Mouse (Mus musculus) heart, embryonic 12.5 days (tissue): ENCODE measurements around the gene Hmces. TPM values are rescaled to one million over a fixed set of nuclear protein-coding genes. Genes with fewer than 3 reads are reported as not detected.

Source experiments
- ATAC-seq: fragments of 200-750 bp; cut with Nextera tagmentation; 2 replicates; pipeline ENCODE4 v1.8.0; 2017; ENCODE audit warnings: moderate TSS enrichment, moderate library complexity; ENCODE audit not compliant: insufficient number of reproducible peaks, low FRiP score
- H3K27ac ChIP-seq: fragments of 300-500 bp; sonication (generic); 2 replicates; pipeline ENCODE4 v1.5.1; 2016; ENCODE audit warnings: mild to moderate bottlenecking, moderate library complexity; ENCODE audit not compliant: poor library complexity, severe bottlenecking
- H3K27me3 ChIP-seq: fragments of 300-500 bp; sonication (generic); replicated peaks from 2 replicates; pipeline ENCODE4 v1.6.1; 2016; ENCODE audit warnings: mild to moderate bottlenecking, moderate library complexity
- H3K36me3 ChIP-seq: fragments of 300-500 bp; sonication (generic); 2 replicates; pipeline ENCODE4 v1.6.1; 2016; ENCODE audit warnings: mild to moderate bottlenecking, moderate library complexity
- H3K4me1 ChIP-seq: fragments of 300-500 bp; sonication (generic); replicated peaks from 2 replicates; pipeline ENCODE4 v1.6.1; 2016; ENCODE audit warnings: mild to moderate bottlenecking
- H3K4me2 ChIP-seq: fragments of 300-500 bp; sonication (generic); 2 replicates; pipeline ENCODE4 v1.6.1; 2016; ENCODE audit warnings: mild to moderate bottlenecking, moderate library complexity
- H3K4me3 ChIP-seq: fragments of 300-500 bp; sonication (generic); 2 replicates; pipeline ENCODE4 v1.5.1; 2016; ENCODE audit warnings: mild to moderate bottlenecking
- H3K9ac ChIP-seq: fragments of 300-500 bp; sonication (generic); 2 replicates; pipeline ENCODE4 v1.6.1; 2016; ENCODE audit warnings: mild to moderate bottlenecking, moderate library complexity
- H3K9me3 ChIP-seq: fragments of 300-500 bp; sonication (generic); replicated peaks from 2 replicates; pipeline ENCODE4 v1.6.1; 2016; ENCODE audit warnings: mild to moderate bottlenecking, moderate library complexity
- WGBS: fragments of 180-500 bp; shearing (Covaris S2); methylation state at CpG from one replicate; pipeline ENCODE4 v1.1.7; 2016; 5-methylcytosine and 5-hydroxymethylcytosine counted together
- polyA plus RNA-seq: library from polyadenylated mRNA; unstranded; fragments of >200 nt; fragmentation: Nextera tagmentation; extraction: Ambion mirVana; gene quantifications from 2 replicates; pipeline ENCODE4 v1.2.1, GENCODE M21; 2016

Gene Hmces
- polyA plus RNA-seq = 25.4 and 27.8 TPM in 2 replicates

DNA sequence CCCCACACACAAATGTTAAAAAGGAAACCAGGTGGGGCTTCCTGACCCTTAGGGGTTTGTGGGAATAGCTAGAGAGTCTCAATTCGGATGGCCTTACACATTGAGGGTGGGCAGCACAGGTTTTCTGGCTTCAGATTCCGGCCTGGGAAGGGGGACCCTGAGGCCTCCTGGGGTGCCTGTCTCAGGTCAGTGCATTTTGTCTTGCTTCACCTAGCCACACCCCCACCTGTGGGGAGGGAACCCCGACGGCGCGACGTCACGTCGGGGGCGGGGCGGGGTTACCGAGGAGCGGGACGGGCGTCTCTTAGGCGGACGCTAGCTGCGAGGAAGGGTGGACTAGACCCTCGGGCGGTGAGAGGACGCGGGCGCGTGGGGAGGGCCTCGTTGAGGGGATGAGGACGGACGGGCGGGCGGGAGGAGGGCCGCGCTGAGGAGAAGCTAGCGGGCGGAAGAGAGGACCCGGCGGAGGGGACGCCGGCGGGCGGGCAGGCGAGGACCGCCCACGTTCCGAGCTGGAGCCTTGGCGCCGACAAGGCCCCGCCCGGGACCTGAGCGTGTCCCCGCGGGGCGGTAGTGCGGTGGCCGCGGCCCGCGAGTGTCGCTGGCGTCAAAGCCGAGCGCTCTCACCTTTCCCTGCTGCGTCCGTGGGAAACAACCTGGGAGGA lies at the start of gene Hmces:
Hmces (plus strand) TSS at position 275 of the 665 bp plus-strand sequence.
- H3K4me2 ChIP-seq = peak within 1 kb of the TSS; percentile 94
- H3K4me1 ChIP-seq = peaks cover 18% of the 10 kb centered on the region
- peaks cover 69% of the 10 kb centered on the region for H3K36me3 ChIP-seq
- peak within 1 kb of the TSS; percentile 82 for H3K27ac ChIP-seq
- no peaks in the 10 kb centered on the region for H3K9me3 ChIP-seq
- no peaks in the 10 kb centered on the region for H3K27me3 ChIP-seq
- peak; percentile 93 for ATAC-seq
- H3K4me3 ChIP-seq = peak within 1 kb of the TSS; percentile 72
- H3K9ac ChIP-seq = peak within 1 kb of the TSS; percentile 83
- WGBS = under 1% methylated on average over 57 of the region's 62 CpGs

DNA sequence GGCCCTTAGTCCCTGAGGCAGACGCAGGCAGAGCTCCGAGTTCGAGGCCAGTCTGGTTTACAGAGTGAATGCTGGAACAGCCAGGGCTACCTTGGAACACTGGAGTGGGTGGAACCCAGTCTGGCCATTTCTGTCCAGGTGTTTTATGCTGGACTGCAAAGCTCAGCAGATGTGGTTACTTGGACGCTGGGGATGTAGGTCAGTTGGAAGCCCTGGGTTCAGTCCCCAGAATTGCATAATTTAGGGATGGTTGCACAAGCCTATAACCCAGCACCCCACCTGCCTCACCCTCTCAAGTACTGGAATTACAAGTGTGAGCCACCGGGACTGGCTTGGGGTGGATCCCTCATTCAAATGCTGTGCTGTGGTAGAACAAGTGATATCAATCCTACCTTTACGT lies 47.5 kb upstream of the Hmces start:
- no peak overlapping the region for H3K4me3 ChIP-seq
- no peak overlapping the region for H3K9ac ChIP-seq
- ATAC-seq = no peak
- no peak overlapping the region for H3K4me2 ChIP-seq
- WGBS = 79% methylated on average over 6 of the region's 6 CpGs
- H3K36me3 ChIP-seq = no peaks in the 10 kb centered on the region
- no peak overlapping the region for H3K27ac ChIP-seq
- H3K27me3 ChIP-seq = no peaks in the 10 kb centered on the region
- no peaks in the 10 kb centered on the region for H3K9me3 ChIP-seq
- H3K4me1 ChIP-seq = peaks cover 6% of the 10 kb centered on the region; the same call in 1 of the 2 replicates

DNA sequence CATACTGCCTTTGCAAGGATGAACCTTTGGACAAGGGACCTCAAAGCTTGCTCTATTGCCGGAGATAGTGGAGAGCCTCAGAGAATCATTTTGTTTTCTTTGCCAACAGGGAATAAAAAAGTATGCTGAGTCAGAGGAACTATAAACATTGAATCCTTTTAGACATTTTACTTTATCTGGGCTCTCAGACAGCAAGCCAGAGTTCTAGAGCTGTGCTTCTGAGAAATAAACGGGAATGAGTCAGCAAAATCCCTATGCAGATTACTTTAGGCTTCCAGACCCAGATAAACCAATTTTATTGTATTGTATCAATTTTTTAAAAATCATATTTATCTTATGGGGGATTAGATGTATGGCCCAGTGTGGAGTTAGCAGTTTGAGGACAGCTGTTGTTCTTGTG lies 46.5 kb upstream of the Hmces start:
- Histone ChIP-seq H3K9me3 (no peaks in the 10 kb centered on the region), H3K4me1 (peaks cover 6% of the 10 kb centered on the region; the same call in 1 of the 2 replicates), H3K4me3 (no peak overlapping the region), H3K4me2 (no peak overlapping the region), H3K27ac (no peak overlapping the region), H3K36me3 (no peaks in the 10 kb centered on the region), H3K9ac (no peak overlapping the region), H3K27me3 (no peaks in the 10 kb centered on the region)
- 59% methylated on average over 2 of the region's 2 CpGs for WGBS
- ATAC-seq = no peak

DNA sequence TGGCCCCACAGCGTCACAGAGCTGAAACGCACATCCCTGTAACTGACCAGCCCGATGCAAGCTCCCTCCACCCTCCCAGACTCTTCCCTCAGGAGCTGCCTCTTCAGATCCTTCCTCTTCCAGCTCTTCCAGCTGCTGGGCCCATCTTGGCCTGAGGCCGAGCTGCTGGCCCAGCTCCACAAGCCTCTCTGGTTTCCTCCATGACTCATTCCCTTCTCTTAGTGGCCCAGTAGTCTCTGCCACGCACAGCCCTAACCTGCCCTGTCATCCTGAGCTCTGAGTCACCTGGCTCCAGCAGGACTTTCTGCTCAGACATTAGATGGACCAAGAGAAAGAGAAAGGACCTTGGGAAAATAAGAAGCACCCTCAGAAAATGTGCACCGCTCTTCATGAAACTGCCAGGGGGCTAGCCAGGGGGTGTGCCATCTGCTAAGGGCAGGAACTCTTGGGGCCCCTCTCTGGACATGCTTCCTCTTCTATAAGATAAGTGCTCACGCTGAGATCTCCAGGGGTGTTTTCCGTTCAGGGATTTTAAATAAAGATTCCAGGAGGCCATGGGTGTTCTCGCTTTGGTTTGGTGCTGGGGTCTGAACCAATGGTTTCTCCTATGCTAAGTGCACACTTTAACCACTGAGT lies 44.7 kb upstream of the Hmces start:
- H3K27me3 ChIP-seq = no peaks in the 10 kb centered on the region
- no peaks in the 10 kb centered on the region for H3K9me3 ChIP-seq
- peak; percentile 80 for ATAC-seq
- H3K27ac ChIP-seq = peak overlapping the region; percentile 20; the same call in 1 of the 2 replicates
- H3K4me2 ChIP-seq = 0 out of 2 replicates have a peak overlapping the region, but pooled peaks have one; percentile 15
- 53% methylated on average over 9 of the region's 9 CpGs for WGBS
- H3K36me3 ChIP-seq = no peaks in the 10 kb centered on the region
- H3K4me1 ChIP-seq = peaks cover 6% of the 10 kb centered on the region
- H3K4me3 ChIP-seq = no peak overlapping the region
- no peak overlapping the region for H3K9ac ChIP-seq

DNA sequence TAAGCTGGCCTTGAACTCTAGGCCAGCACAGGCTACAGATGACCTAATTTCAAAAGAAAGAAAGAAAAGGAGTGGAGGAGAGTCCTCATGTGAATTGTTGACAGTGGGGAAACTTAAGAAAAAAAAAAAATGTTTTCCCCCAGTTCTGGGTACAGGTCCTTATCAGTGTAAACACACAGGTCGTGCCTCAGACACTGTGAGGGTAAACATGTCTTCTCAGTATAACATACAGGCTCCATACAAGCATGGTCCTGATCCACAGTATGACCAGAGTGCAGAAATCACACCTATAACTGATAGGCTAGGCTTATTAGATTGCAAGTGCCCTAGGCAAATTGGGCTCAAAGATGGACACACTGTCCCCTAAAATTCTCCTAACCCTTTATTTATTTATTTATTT lies 43.3 kb upstream of the Hmces start:
- peak; percentile 73; the same call in 1 of the 2 replicates for ATAC-seq
- Histone ChIP-seq H3K4me2 (no peak overlapping the region), H3K9me3 (no peaks in the 10 kb centered on the region), H3K27me3 (no peaks in the 10 kb centered on the region), H3K4me1 (peaks cover 6% of the 10 kb centered on the region), H3K9ac (no peak overlapping the region), H3K27ac (no peak overlapping the region), H3K4me3 (no peak overlapping the region), H3K36me3 (no peaks in the 10 kb centered on the region)
- 52% methylated on average over 1 of the region's 1 CpGs for WGBS

DNA sequence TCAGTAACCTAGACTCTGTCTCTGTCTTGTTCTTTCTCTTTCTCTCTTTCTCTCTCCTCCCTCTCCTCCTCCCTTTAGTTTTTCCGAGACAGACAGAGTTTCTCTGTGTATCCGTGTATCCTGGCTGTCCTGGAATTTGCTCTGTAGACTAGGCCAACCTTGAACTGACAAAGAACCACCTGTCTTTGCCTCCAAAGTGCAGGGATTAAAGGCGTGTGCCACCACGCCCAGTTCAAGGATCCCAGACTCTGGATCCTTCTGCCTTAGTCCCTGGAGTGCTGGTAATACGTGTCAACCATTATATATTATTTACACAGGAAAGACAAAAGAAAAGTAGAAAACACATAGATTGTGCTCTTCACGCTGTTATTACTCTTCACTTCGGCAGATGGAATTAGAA lies 42.5 kb upstream of the Hmces start:
- Histone ChIP-seq H3K9ac (no peak overlapping the region), H3K4me2 (no peak overlapping the region), H3K27me3 (no peaks in the 10 kb centered on the region), H3K27ac (no peak overlapping the region), H3K9me3 (no peaks in the 10 kb centered on the region), H3K36me3 (no peaks in the 10 kb centered on the region), H3K4me1 (peaks cover 8% of the 10 kb centered on the region), H3K4me3 (no peak overlapping the region)
- 85% methylated on average over 7 of the region's 7 CpGs for WGBS
- ATAC-seq = no peak

DNA sequence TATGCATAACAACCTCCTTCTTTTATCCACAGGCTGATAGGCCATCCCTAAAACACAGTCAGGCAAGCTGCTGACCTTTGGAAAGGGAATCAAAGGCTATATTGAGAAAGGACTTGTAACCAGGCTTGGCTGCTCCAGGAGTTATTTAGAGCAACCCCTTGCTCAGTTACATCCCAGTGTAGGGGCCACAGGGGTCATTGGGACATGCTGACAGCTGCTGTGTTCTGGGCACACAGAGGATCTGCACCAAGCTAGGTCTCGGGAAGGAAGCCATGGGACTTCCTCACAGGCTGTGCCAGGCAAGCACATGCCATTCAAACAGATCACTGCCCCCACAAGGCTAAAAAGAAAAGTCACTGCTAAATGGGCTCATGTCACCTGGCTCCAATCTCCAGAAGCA lies 40.6 kb upstream of the Hmces start:
- H3K27ac ChIP-seq = no peak overlapping the region
- no peak for ATAC-seq
- WGBS = 16% methylated on average over 1 of the region's 1 CpGs
- H3K27me3 ChIP-seq = no peaks in the 10 kb centered on the region
- no peak overlapping the region for H3K9ac ChIP-seq
- H3K4me1 ChIP-seq = peaks cover 10% of the 10 kb centered on the region
- H3K36me3 ChIP-seq = no peaks in the 10 kb centered on the region
- no peak overlapping the region for H3K4me3 ChIP-seq
- H3K9me3 ChIP-seq = no peaks in the 10 kb centered on the region
- H3K4me2 ChIP-seq = no peak overlapping the region

DNA sequence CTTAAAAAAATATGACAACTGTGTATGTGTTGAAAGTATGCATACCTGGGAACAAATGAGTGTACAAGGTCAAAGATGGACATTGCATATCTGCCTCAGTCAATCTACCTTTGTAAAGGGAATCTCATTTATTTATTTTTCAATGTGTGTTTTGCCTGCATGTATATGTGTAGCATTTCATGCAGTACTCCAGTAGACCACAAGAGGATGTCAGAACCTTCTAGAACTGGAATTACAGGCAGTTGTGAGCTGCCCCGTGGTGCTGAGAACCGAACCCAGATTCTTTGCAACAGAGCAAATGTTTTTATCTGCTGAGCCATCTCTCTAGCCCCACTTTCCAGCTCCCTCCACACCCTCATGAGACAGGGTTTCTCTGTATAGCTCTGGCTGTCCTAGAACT lies 39.8 kb upstream of the Hmces start:
- Histone ChIP-seq H3K36me3 (no peaks in the 10 kb centered on the region), H3K9ac (no peak overlapping the region), H3K27ac (no peak overlapping the region), H3K4me2 (no peak overlapping the region), H3K9me3 (no peaks in the 10 kb centered on the region), H3K27me3 (no peaks in the 10 kb centered on the region), H3K4me3 (no peak overlapping the region), H3K4me1 (peaks cover 7% of the 10 kb centered on the region)
- no peak for ATAC-seq
- 68% methylated on average over 2 of the region's 2 CpGs for WGBS

DNA sequence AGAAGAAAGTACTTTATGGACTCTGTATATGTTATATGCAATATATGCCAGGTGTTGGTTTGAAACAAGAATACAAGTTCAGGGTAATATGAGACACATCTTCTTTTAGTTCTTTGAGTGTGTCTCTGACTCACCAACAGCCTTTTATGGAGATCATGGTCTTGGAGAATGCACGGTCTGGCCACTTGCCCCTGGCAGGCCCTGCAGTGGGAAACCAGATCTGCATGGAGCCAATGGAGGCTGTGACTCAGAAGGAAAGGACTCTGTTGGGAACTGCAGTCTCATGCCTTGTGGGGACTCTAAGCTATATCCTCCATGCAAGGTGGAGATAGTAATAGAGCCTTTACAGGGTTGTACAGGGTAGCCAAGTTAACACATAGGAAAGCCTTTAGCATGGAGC lies 38.7 kb upstream of the Hmces start:
- H3K27ac ChIP-seq = no peak overlapping the region
- 65% methylated on average over 1 of the region's 1 CpGs for WGBS
- H3K27me3 ChIP-seq = 0 out of 2 replicates have a peak, but pooled peaks cover 6% of the 10 kb centered on the region
- H3K4me1 ChIP-seq = peaks cover 3% of the 10 kb centered on the region; the same call in 1 of the 2 replicates
- no peaks in the 10 kb centered on the region for H3K36me3 ChIP-seq
- no peak for ATAC-seq
- no peak overlapping the region for H3K4me3 ChIP-seq
- no peaks in the 10 kb centered on the region for H3K9me3 ChIP-seq
- no peak overlapping the region for H3K4me2 ChIP-seq
- H3K9ac ChIP-seq = no peak overlapping the region

DNA sequence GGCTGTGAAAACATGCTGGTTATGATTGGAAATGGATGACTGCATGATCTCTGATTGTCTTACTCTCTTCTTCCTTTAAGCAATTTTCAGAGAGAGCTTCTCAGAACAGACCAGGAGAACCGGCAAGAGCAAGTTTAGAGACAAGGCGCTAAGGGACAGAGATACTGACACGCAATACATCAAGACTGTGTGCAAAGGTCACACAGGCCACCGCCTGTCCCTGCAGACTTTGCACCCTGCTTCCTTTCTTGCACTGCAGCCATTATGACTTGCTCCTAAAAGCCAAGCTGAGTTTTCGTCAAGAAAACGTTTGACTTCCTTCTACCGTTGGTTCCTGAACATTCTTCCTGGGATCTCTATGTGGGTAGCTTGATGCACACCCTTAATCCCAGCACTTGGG lies 38.2 kb upstream of the Hmces start:
- no peak overlapping the region for H3K4me3 ChIP-seq
- no peaks in the 10 kb centered on the region for H3K36me3 ChIP-seq
- no peak for ATAC-seq
- H3K9me3 ChIP-seq = no peaks in the 10 kb centered on the region
- no peak overlapping the region for H3K4me2 ChIP-seq
- peaks cover 3% of the 10 kb centered on the region; the same call in 1 of the 2 replicates for H3K4me1 ChIP-seq
- 82% methylated on average over 7 of the region's 7 CpGs for WGBS
- H3K9ac ChIP-seq = no peak overlapping the region
- H3K27ac ChIP-seq = no peak overlapping the region
- H3K27me3 ChIP-seq = 0 out of 2 replicates have a peak, but pooled peaks cover 11% of the 10 kb centered on the region

DNA sequence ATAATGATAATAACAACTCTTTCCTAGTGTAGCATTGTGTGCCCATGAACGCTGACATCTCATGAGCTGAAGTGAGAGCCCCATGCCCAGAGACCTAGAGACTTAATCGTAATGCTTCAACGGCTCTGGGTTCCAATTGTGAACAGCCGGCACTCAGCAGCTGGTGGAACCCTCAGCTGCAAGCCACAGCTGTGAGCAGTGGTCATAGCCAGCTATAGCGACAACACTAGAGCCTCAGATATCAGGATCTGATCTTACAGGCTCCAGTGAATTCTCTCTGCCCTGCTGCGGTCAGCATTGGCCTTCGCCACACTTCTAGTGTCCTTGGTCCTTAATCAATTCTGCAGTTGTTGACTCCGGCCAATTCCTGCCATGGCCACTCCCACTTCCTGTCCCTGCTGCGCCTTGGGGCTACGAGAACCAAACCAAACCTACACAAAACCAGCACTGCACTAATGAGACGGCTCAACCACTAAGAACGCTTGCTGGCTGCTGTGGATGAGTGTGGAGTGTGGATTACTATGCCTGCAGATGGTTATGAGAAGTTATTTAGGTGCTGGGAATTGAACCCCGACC lies 37.6 kb upstream of the Hmces start:
- H3K36me3 ChIP-seq = no peaks in the 10 kb centered on the region
- 0 out of 2 replicates have a peak overlapping the region, but pooled peaks have one; percentile 8 for H3K4me2 ChIP-seq
- H3K9me3 ChIP-seq = no peaks in the 10 kb centered on the region
- WGBS = 67% methylated on average over 13 of the region's 13 CpGs
- no peak for ATAC-seq
- H3K9ac ChIP-seq = no peak overlapping the region
- 0 out of 2 replicates have a peak, but pooled peaks cover 12% of the 10 kb centered on the region for H3K27me3 ChIP-seq
- H3K4me1 ChIP-seq = peaks cover 3% of the 10 kb centered on the region; the same call in 1 of the 2 replicates
- no peak overlapping the region for H3K27ac ChIP-seq
- no peak overlapping the region for H3K4me3 ChIP-seq
